Mouse (Mus musculus): ENCODE results near the gene Cry1. TPM values are rescaled to one million over a fixed set of nuclear protein-coding genes. Genes with fewer than 3 reads are reported as not detected.
A peak's percentile ranks its signal among the peaks of the same experiment; 100 is the strongest.

Cry1 gene
- polyA plus RNA-seq, 1 experiment from 2014 or later = 12.3 TPM

DNA sequence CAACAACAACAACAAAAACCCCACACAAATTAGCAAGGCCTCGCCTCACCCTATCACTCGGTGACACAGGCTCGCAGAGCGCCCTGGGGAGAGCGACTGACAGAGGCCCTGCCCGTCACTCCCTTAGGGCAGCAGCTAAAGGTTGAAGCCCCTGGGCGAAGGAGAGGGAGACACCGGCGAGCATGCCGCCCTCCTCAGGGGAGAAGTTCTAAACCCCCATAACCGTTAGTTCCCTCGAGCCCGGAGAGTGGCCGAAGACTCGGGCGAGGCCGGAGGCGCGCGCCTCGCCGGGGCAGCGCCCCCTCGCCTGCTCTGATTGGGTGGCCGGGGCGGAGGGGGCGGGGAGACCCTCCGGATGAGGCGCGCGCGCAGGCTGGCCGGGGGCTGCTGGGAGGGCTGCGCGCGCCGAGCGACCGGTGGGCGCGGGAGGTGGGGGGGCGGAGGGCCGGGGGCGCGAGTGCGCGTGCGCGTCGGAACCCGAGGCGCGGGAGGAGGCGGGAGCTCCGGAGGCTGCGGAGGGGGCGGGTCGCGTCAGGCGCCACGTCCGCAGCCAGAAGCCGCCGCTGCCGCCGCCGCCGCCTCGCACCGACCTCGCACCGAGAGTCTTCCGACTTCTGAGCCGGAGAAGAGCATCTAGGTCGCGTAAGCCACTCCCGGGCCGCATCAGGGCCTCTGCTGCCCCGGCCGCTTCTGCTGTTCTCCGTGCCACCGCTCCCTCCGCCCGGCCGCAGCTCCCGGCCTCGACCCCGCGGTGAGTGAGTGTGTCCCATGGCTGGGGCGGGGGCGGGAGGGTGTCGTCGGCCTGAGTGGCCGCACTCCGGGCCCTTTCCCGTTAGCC, 82.4 kb downstream of the Cry1 start, which contains the start of the genes Fhl4 and Tmem263:
Fhl4 (minus strand) TSS at position 249 of the 838 bp plus-strand sequence.
Tmem263 (plus strand) TSS at position 381 of the 838 bp plus-strand sequence.
- peak; percentile 92 for ATAC-seq
- H3K9me3 ChIP-seq (replicated peaks) = no peaks in the 10 kb centered on the region
- no peaks in the 10 kb centered on the region for H3K36me3 ChIP-seq
- H3K4me2 ChIP-seq = peak within 1 kb of the TSS; percentile 99
- WGBS (ENCODE audit: insufficient replicate concordance) = under 1% methylated on average over 90 of the region's 96 CpGs
- H3K9ac ChIP-seq = peak within 1 kb of the TSS; percentile 96
- peaks cover 19% of the 10 kb centered on the region for H3K4me1 ChIP-seq
- peak within 1 kb of the TSS; percentile 91 for H3K27ac ChIP-seq
- H3K4me3 ChIP-seq = peak within 1 kb of the TSS; percentile 92
- no peaks in the 10 kb centered on the region for H3K27me3 ChIP-seq (replicated peaks)

DNA sequence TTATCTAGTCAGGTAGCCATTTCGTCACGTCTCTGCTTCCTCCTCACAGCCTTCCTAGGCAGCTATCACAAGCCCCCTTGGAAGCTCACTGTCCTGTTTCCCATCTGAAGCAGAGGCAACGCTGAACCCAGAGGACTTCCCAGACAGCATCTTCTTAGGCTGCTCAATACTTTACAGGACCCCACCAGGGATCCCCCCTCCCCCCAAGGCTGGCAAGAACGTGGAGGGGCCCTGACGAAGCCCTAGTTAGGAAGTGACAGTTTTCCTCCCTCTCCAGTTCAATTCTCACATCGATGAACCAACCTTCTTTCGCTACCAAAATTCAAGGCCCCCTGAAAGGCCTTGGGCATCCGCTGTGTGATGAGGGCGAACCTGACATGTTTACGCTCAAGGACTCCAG, 83.0 kb downstream of the Cry1 start:
- H3K36me3 ChIP-seq = no peaks in the 10 kb centered on the region
- H3K27me3 ChIP-seq (replicated peaks) = no peaks in the 10 kb centered on the region
- H3K9me3 ChIP-seq (replicated peaks) = no peaks in the 10 kb centered on the region
- 3% methylated on average over 10 of the region's 10 CpGs for WGBS (ENCODE audit: insufficient replicate concordance)
- H3K27ac ChIP-seq = peak overlapping the region; percentile 91
- H3K9ac ChIP-seq = peak overlapping the region; percentile 96
- peak overlapping the region; percentile 92 for H3K4me3 ChIP-seq
- ATAC-seq = peak; percentile 46
- H3K4me1 ChIP-seq = peaks cover 19% of the 10 kb centered on the region
- H3K4me2 ChIP-seq = peak overlapping the region; percentile 99

Other genes with a start within 250 kb of the Cry1 start
- 0.38 and 0.67 TPM in 2 replicates for gene Fhl4, start 82.6 kb downstream of the Cry1 start, polyA plus RNA-seq (2016; fragmentation: Nextera tagmentation; extraction: Ambion mirVana)
- gene Tmem263, start 82.4 kb downstream of the Cry1 start, polyA plus RNA-seq (2016; fragmentation: Nextera tagmentation; extraction: Ambion mirVana) = 24.7 and 25.0 TPM in 2 replicates
- gene Mterf2, start 57.0 kb downstream of the Cry1 start, polyA plus RNA-seq (2016; fragmentation: Nextera tagmentation; extraction: Ambion mirVana) = 6.9 and 7.0 TPM in 2 replicates
- gene Btbd11, start 201.8 kb upstream of the Cry1 start, polyA plus RNA-seq (2016; fragmentation: Nextera tagmentation; extraction: Ambion mirVana) = 0.32 and 0.42 TPM in 2 replicates